ENCODE assay signal across 29 mouse cellular contexts in genomic region chr3:123013476-123013875, GRCm38 (mm10). TPM values are rescaled to one million over a fixed set of nuclear protein-coding genes. Genes with fewer than 3 reads are reported as not detected.
DNase-seq lines count a peak whose midpoint lies in the region; ATAC-seq lines count a peak whose summit lies in the region.
"Had no signal": no experiment of that assay in that cellular context is flagged by ENCODE, and none has a peak within 500 bp of the region (broad histone marks: within the 10 kb centered on the region; RNA-seq: fewer than 3 reads in every experiment).

No protein-coding gene starts in this region.

- 87% methylated on average over 14 of the region's 14 CpGs for WGBS in kidney, embryonic 15.5 days

- no peaks in the 10 kb centered on the region for H3K27me3 ChIP-seq in kidney, embryonic 15.5 days
- H3K27me3 ChIP-seq: CH12.LX; embryonic facial prominence, embryonic 12.5 days; embryonic facial prominence, embryonic 15.5 days; forebrain, embryonic 12.5 days; forebrain, embryonic 15.5 days; heart, embryonic 13.5 days; Patski had no signal

- no peak for ATAC-seq in kidney, embryonic 15.5 days (replicated peaks; ENCODE audit: low FRiP score)
- ATAC-seq: forebrain, embryonic 15.5 days; Patski had no signal

- no peak overlapping the region for H3K4me2 ChIP-seq in kidney, embryonic 15.5 days
- H3K4me2 ChIP-seq: embryonic facial prominence, embryonic 12.5 days; embryonic facial prominence, embryonic 15.5 days; forebrain, embryonic 12.5 days; forebrain, embryonic 15.5 days; heart, embryonic 13.5 days; hindbrain, embryonic 14.5 days had no signal

- no peak overlapping the region for H3K4me3 ChIP-seq in kidney, embryonic 15.5 days (replicated peaks)
- H3K4me3 ChIP-seq: embryonic facial prominence, embryonic 12.5 days; embryonic facial prominence, embryonic 15.5 days; erythroblast, embryonic 14.5 days; forebrain, embryonic 12.5 days; forebrain, embryonic 15.5 days; heart, adult 2 months; heart, embryonic 10.5 days; heart, embryonic 13.5 days had no signal

- no peak overlapping the region for H3K27ac ChIP-seq in kidney, embryonic 15.5 days
- H3K27ac ChIP-seq: embryonic facial prominence, embryonic 12.5 days; embryonic facial prominence, embryonic 15.5 days; forebrain, embryonic 12.5 days; forebrain, embryonic 15.5 days; heart, adult 2 months; heart, embryonic 10.5 days; heart, embryonic 13.5 days; hindbrain, embryonic 14.5 days had no signal

- peak; percentile 64 for DNase-seq in kidney, adult 11 months
- peak; percentile 12 for DNase-seq in R1 (ENCODE audit: low read depth, low spot score)
- DNase-seq in kidney, postnatal 10 days, result peak; percentile 21
- peak; percentile 51 to 77 for DNase-seq in kidney, postnatal 36 days
- DNase-seq in urinary bladder, postnatal 14 days (ENCODE audit: low spot score), result no peak
- no peak for DNase-seq in B cell, adult 2 months
- DNase-seq: adrenal gland, adult 2 months; adrenal gland, postnatal 14 days; cerebellum, adult 11 months; cerebellum, adult 2 months; cerebellum, adult 9-11 months; cerebellum, postnatal 25 days; gastrocnemius, postnatal 10 days; gastrocnemius, postnatal 36 days; heart, adult 2 months; heart, postnatal 14 days; heart, postnatal 4 days had no signal

- H3K9me3 ChIP-seq in kidney, embryonic 15.5 days (replicated peaks), result no peaks in the 10 kb centered on the region
- H3K9me3 ChIP-seq: embryonic facial prominence, embryonic 12.5 days; embryonic facial prominence, embryonic 15.5 days; forebrain, embryonic 12.5 days; forebrain, embryonic 15.5 days; G1E; heart, embryonic 10.5 days; heart, embryonic 13.5 days had no signal

- H3K9ac ChIP-seq in kidney, embryonic 15.5 days, result no peak overlapping the region
- H3K9ac ChIP-seq: embryonic facial prominence, embryonic 12.5 days; embryonic facial prominence, embryonic 15.5 days; forebrain, embryonic 12.5 days; forebrain, embryonic 15.5 days; heart, embryonic 13.5 days; hindbrain, embryonic 14.5 days had no signal

- no peaks in the 10 kb centered on the region for H3K4me1 ChIP-seq in kidney, embryonic 15.5 days
- H3K4me1 ChIP-seq: embryonic facial prominence, embryonic 12.5 days; embryonic facial prominence, embryonic 15.5 days; forebrain, embryonic 12.5 days; forebrain, embryonic 15.5 days; heart, embryonic 13.5 days had no signal

- no peaks in the 10 kb centered on the region for H3K36me3 ChIP-seq in kidney, embryonic 15.5 days
- H3K36me3 ChIP-seq: embryonic facial prominence, embryonic 12.5 days; embryonic facial prominence, embryonic 15.5 days; forebrain, embryonic 12.5 days; forebrain, embryonic 15.5 days; G1E had no signal

RNA-seq across cellular contexts. Expression of gene Myoz2, which starts 21.3 kb away (rescaled TPM):
- 2.2 and 6.7 TPM in 2 replicates for polyA plus RNA-seq in kidney, embryonic 15.5 days (2015; fragmentation: Nextera tagmentation; extraction: Ambion mirVana)
- polyA plus RNA-seq: adrenal gland, adult 2 months; erythroblast, embryonic 14.5 days; forebrain, embryonic 12.5 days; forebrain, embryonic 15.5 days; G1E; hindbrain, embryonic 14.5 days had no signal

RNA-seq across cellular contexts. Expression of gene Usp53, which starts 29.2 kb away (rescaled TPM):
- 10.7 and 10.8 TPM in 2 replicates for polyA plus RNA-seq in kidney, embryonic 15.5 days (2015; fragmentation: Nextera tagmentation; extraction: Ambion mirVana)

Comparison
In these comparisons a context has a peak if more than half of its experiments do, and no peak if none do; other contexts are left out.
1. DNase-seq: peak in kidney, adult 11 months (single experiment), R1 (single experiment), kidney, postnatal 10 days (single experiment) and kidney, postnatal 36 days (2 of 2); none in urinary bladder, postnatal 14 days (single experiment) and B cell, adult 2 months (0 of 2).